11 mouse cellular contexts compared by ENCODE assay signal in the genomic region with DNA sequence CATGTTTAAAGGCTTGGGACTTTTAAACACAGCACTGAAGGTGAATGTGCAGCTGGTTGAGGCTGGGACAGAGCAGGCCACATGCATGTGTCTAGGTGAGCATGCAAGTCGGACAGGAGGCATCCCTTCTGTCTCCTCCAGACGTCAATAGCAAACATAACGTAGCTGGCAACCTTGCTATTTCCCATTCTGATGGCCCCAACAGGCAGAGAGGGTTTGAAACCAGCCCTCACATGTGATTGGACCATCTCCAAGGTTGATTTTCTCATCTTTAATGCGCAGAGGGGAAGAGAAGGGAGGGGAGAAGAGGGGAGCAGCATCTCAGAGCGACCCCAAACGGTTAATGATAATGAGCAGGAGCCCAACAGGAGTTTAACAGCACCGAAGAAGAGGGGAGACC.
DNase-seq lines count a peak whose midpoint lies in the region; ATAC-seq and TF ChIP-seq lines count a peak whose summit lies in the region.
"Had no signal": no experiment of that assay in that cellular context is flagged by ENCODE, and none has a peak within 500 bp of the region (broad histone marks: within the 10 kb centered on the region; RNA-seq: fewer than 3 reads in every experiment).

No protein-coding gene starts in this region.

- TF ChIP-seq CTCF in brain, embryonic 14.5 days (IDR thresholded peaks at IDR 0.05; ENCODE audit: borderline replicate concordance, extremely low read depth, insufficient read depth, insufficient read length), result no peak

- 21% methylated on average over 7 of the region's 7 CpGs for WGBS in heart, embryonic 11.5 days (ENCODE audit: insufficient replicate concordance)
- 7% methylated on average over 7 of the region's 7 CpGs for whole genome bisulfite sequencing in hindbrain, embryonic 11.5 days
- 2% methylated on average over 7 of the region's 7 CpGs for WGBS in midbrain, embryonic 12.5 days

- H3K9me3 ChIP-seq in heart, embryonic 11.5 days (replicated peaks; ENCODE audit: control insufficient read depth, low read length), result no peaks in the 10 kb centered on the region
- no peaks in the 10 kb centered on the region for H3K9me3 ChIP-seq in hindbrain, embryonic 11.5 days (ENCODE audit: control insufficient read depth, low read length)
- no peaks in the 10 kb centered on the region for H3K9me3 ChIP-seq in midbrain, embryonic 12.5 days
- H3K9me3 ChIP-seq: liver, embryonic 13.5 days had no signal

- H3K36me3 ChIP-seq in heart, embryonic 11.5 days (ENCODE audit: control insufficient read depth, insufficient read depth, low read length), result no peaks in the 10 kb centered on the region
- no peaks in the 10 kb centered on the region for H3K36me3 ChIP-seq in hindbrain, embryonic 11.5 days (ENCODE audit: control insufficient read depth, insufficient read depth, low read length)
- peaks cover 4% of the 10 kb centered on the region; the same call in 1 of the 2 replicates for H3K36me3 ChIP-seq in midbrain, embryonic 12.5 days
- H3K36me3 ChIP-seq: liver, embryonic 13.5 days had no signal

- H3K4me1 ChIP-seq in heart, embryonic 11.5 days (ENCODE audit: control insufficient read depth, insufficient read depth, low read length), result peaks cover 65% of the 10 kb centered on the region
- H3K4me1 ChIP-seq in hindbrain, embryonic 11.5 days (replicated peaks; ENCODE audit: control insufficient read depth, insufficient read depth, low read length), result peaks cover 61% of the 10 kb centered on the region
- peaks cover 80% of the 10 kb centered on the region for H3K4me1 ChIP-seq in midbrain, embryonic 12.5 days

- H3K9ac ChIP-seq in heart, embryonic 11.5 days (ENCODE audit: low read depth, low read length), result 0 out of 2 replicates have a peak overlapping the region, but pooled peaks have one; percentile 49
- H3K9ac ChIP-seq in hindbrain, embryonic 11.5 days (ENCODE audit: low read depth, low read length), result no peak overlapping the region
- H3K9ac ChIP-seq in midbrain, embryonic 12.5 days (replicated peaks), result no peak overlapping the region
- H3K9ac ChIP-seq: liver, embryonic 13.5 days had no signal

- no peak for ATAC-seq in heart, embryonic 11.5 days (replicated peaks; ENCODE audit: insufficient number of reproducible peaks, low FRiP score, low TSS enrichment)
- no peak for ATAC-seq in hindbrain, embryonic 11.5 days (ENCODE audit: low FRiP score)
- no peak for ATAC-seq in midbrain, embryonic 12.5 days (ENCODE audit: low FRiP score, low read depth)
- ATAC-seq: Patski had no signal

- no peak for DNase-seq in heart, adult 9 months (ENCODE audit: low spot score in 2 of 2)
- peak; percentile 87 for DNase-seq in brain, embryonic 14.5 days (ENCODE audit: low read depth)
- DNase-seq in hindbrain, embryonic 11.5 days (ENCODE audit: low spot score), result peak; percentile 50
- DNase-seq in testis, postnatal 14 days (ENCODE audit: low spot score), result no peak
- DNase-seq in gastrocnemius, postnatal 10 days, result no peak
- DNase-seq in ovary, postnatal 36 days (ENCODE audit: low spot score), result no peak
- DNase-seq: gastrocnemius, postnatal 25 days; liver, embryonic 13.5 days had no signal

- H3K4me2 ChIP-seq in heart, embryonic 11.5 days, result peak overlapping the region; percentile 40; the same call in 1 of the 2 replicates
- no peak overlapping the region for H3K4me2 ChIP-seq in hindbrain, embryonic 11.5 days (replicated peaks; ENCODE audit: low read depth, low read length)
- H3K4me2 ChIP-seq in midbrain, embryonic 12.5 days (replicated peaks), result peak overlapping the region; percentile 33
- H3K4me2 ChIP-seq: liver, embryonic 13.5 days had no signal

- H3K27me3 ChIP-seq in heart, embryonic 11.5 days (ENCODE audit: control insufficient read depth, insufficient read depth, low read length), result 0 out of 2 replicates have a peak, but pooled peaks cover 5% of the 10 kb centered on the region
- no peaks in the 10 kb centered on the region for H3K27me3 ChIP-seq in hindbrain, embryonic 11.5 days (ENCODE audit: control insufficient read depth, insufficient read depth, low read length)
- no peaks in the 10 kb centered on the region for H3K27me3 ChIP-seq in midbrain, embryonic 12.5 days
- H3K27me3 ChIP-seq: liver, embryonic 13.5 days had no signal

- H3K4me3 ChIP-seq in heart, embryonic 11.5 days (ENCODE audit: low read depth, low read length), result no peak overlapping the region
- H3K4me3 ChIP-seq in hindbrain, embryonic 11.5 days (ENCODE audit: low read depth, low read length), result no peak overlapping the region
- no peak overlapping the region for H3K4me3 ChIP-seq in midbrain, embryonic 12.5 days
- H3K4me3 ChIP-seq: liver, embryonic 13.5 days had no signal

- no peak for TF ChIP-seq POLR2A in brain, embryonic 14.5 days (IDR thresholded peaks at IDR 0.05; ENCODE audit: borderline replicate concordance, extremely low read depth, insufficient read depth, insufficient read length, poor library complexity, severe bottlenecking)

- peak overlapping the region; percentile 84 for H3K27ac ChIP-seq in heart, embryonic 11.5 days (ENCODE audit: low read depth, low read length)
- peak overlapping the region; percentile 72 for H3K27ac ChIP-seq in hindbrain, embryonic 11.5 days (ENCODE audit: low read depth, low read length)
- peak overlapping the region; percentile 86 for H3K27ac ChIP-seq in midbrain, embryonic 12.5 days (replicated peaks)
- H3K27ac ChIP-seq: liver, embryonic 13.5 days had no signal

Comparison
In these comparisons a context has a peak if more than half of its experiments do, and no peak if none do; other contexts are left out.
1. DNase-seq: peak in brain, embryonic 14.5 days (single experiment) and hindbrain, embryonic 11.5 days (single experiment); none in heart, adult 9 months (0 of 2), testis, postnatal 14 days (single experiment), gastrocnemius, postnatal 10 days (single experiment) and ovary, postnatal 36 days (single experiment).
2. Peak in every context shown above with its lines, with median percentiles within 50 percentile points of each other: H3K27ac ChIP-seq.